Mouse (Mus musculus): ENCODE results near the gene Myrf.
A peak's percentile ranks its signal among the peaks of the same experiment; 100 is the strongest.

Gene Myrf

DNA sequence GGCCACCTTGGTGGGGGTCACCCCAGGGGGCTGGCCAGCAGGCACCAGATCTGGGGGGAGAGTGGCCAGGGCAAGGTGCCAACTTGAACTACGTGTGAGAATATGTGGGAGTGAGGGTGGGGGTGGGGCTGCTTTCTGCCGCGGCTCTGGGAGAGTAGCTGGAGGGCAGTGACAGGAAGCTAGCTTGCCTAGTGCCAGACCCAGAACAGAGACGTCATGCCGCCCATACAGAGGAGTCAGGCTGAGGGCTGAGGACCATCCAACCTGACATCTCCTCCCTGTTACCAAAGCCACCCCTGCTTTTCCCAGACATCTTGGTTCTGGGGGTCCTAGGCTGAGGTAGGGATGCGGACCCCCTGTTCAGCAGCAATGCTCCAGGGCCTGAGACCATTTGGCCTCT, 6.6 kb upstream of the Myrf start:
- DNase-seq, result no peak

DNA sequence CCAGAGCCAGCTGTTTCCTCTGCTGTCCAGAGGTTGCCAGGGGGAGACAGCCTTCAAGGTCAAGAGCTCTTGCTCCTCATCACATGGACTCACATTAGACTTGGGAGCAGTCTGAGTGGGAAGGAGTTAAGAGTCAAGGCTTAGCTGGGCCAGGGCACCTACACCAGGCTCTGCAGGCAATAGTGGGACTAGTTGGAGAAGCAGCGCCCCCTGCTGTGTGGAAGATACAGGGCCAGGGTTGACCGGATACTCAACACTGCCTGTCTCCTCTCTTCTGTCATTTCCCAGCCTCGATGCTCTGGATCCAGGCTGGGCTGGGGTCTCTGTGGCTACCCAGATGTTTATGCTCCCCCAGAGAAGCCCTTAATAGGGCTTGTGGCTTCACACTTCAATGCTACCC, 3.6 kb upstream of the Myrf start:
- DNase-seq, result peak; percentile 30 to 69

DNA sequence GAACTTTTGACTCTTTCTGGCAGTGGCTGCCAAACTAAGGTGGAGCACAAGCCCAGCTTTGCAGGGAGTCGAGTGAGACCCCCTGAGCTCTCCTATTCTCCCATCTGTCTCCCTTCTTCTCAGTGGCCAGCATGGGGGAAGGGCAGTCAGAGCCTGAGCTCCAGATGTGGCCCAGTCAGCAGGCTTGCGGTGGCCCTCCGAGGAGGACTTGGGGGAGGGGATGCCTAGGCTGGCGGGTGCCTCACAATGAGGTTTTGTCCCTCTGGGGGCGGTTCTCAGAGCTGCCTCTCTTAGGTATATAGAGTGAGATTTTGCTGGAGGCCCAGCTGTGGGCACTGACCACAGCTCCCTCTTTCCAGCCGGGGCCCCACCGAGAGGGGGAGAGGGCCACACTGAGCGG, 2.4 kb upstream of the Myrf start:
- no peak for DNase-seq

DNA sequence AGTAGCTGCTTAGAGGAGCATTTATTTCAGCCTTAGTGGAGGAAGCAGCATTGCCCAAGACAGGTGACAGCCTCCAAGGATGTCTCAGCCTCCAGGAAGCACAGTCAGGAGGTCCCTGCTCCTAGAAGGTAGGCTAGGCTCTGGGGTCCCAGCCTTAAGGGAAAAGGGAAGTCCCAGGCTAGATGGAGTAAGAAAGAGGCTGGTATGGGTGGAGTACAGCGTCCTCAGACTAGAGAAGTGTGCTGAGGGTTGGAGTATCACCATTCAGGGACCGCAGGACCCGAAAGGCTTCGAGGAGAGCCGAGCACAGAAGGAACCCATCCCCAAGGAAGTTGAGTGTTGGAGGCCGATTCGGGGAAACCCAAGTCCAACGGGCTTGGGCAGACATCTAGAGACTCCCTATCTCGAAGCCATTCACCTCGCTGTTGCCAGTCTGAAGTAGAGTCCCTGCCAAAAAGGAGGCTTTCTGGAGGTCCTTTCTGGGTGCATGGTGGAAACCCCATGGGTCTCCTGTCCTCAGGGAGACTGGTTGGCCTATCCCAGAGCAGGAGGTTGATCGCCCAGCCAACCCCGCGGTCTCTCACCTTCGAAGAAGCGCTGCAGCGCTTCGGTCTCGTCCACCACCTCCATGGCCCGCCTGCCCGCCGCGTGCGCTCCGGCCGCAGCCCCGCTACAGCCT, 434 bp downstream of the Myrf start:
- DNase-seq, result no peak

DNA sequence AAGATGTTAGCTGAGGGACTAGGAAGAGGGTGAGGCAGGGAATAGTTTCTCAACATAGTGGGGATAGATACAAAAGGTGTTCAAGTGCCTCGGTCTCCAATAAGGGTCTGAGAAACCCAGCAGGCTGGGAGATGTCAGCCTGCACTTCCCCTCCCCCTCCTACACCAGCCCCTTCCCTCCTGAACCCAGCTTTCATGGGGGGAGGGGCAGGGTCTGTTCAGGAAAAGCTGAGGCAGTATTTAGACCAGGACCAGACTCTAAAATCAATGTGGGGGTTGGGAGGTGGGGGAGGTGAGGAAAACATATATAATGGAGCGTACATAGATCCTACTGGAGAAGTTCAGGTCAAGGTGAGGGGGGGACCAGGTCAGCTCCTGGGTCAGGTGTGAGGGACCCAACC, 1.1 kb downstream of the Myrf start:
- no peak for DNase-seq

DNA sequence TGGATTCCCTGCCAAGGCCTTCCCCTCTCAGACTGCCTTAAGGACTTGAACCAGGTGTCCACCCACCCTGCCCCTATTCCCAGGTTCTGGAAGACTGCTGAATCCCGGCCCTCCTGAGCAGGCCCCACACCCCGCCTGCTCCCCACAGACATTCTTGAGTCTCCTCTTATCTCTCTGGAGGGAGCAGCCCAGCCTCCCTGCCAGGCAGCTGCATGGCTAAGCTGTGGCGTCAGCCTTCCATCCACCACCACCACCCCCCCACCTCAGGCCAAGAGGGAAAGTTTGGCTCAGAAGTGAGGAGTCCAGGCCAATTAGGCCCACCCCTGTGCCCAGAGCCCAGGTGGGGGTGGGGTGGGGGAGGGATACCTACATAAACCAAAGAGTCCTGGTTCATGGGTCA, 2.1 kb downstream of the Myrf start:
- DNase-seq, result no peak

DNA sequence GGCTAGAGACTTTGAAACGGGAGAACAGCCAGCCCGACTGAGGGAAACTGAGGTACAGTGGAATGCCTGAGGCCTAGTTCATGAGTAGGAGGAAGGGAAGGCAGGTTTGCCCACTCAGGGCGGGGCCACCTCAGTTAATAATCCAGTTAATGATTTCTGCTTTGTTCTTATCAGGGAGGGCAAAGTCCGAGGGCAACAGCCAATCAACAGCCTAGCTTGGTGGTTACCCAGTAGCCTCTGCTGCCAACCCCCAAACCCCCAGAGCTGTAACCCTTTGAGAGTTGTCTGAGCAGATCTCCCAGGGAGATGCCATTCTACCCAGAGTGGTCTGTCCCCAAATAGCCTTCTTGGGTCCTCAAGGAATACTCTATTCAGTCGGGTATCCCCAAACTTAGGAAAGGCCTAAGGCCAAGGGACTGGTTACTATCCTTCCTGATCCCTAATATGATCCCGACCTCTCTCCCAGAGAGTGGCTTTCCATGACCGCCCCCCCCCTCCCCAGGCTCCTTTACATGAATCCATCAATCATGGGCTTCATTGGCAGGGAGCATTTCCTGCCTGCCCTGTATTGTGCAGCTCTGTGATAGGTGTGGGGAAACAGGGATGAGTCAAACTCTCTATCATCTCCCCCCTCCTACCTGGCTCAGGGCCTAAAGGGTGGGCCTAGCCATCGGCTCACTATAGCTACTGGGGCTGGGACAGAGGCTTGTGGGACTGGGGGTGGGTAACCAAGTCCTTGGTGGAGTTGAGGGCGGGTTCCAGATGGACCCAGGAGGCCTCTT, 4.6 kb downstream of the Myrf start:
- peak; percentile 71 to 76 for DNase-seq

DNA sequence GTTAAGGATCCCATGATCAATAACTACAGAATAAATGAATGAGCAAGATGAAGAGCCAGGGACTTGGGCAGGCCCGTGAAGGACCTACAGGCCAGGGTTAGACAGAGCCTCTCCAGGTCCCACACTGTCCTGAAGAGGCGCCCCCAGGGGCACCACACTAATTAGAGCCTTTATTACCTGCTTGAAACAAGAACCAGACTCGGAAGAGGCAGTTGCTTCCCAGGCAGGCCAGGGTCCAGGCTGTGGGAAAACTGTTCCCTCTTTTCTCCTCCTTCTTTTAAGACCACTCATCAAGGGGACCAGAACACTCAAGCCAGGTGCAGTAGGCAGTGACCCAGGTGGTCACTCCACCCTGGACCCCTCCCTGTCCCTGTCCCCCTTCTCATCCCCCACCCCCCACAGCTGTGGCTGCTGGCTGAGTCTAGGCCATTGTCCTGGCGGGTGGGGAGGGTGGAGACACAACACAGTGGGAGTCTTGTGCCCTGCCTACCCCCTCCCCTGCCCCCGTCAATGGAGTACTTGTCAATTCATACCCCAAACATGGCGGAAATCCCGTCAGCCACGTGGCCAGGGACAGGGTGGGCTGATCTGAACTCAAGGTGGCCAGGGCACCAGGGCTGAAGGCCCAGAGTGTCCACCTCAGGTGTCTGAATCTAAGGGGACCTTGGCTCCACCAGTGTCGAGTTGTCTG, 8.1 kb downstream of the Myrf start:
- DNase-seq, result no peak

DNA sequence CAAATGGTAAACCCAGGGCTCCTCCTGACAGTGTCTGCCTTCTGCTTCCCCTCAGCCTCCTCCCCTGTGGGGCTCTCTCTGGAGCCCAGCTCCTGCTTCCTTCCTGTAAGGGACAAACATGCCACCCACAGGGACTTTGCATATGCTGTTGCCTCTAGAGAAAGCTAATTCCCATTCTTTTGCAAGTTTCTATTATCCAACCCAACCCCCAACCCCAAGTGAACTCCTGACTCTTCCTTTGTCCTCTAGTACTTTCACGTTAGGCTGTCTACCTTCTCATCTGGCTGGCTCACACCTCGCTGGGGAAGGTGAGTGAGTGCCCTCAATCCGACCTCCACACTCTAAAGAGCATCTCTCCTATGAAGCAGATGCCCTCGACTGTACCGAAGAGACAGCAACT, 8.7 kb downstream of the Myrf start:
- no peak for DNase-seq

DNA sequence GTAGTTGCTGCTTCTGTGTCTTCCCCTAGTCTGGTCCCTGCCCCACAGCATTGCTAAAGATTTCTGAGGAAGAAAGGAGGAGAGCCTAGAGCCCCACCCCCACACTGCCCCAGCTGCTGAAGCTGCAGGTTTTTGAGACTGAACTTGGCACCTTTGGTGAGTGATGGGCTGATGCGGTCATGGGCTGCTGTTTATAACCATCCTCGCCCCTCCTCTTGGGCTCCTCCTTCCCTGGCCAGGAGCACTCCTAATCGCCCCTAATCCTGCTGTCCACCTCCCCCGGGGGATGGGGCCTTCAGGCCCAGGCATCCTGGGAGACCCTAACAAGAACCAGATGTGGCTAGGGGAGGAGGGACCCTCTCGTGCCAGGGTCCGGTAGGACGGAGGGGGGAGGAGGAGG, 9.5 kb downstream of the Myrf start:
- peak; percentile 33 to 37 for DNase-seq

DNA sequence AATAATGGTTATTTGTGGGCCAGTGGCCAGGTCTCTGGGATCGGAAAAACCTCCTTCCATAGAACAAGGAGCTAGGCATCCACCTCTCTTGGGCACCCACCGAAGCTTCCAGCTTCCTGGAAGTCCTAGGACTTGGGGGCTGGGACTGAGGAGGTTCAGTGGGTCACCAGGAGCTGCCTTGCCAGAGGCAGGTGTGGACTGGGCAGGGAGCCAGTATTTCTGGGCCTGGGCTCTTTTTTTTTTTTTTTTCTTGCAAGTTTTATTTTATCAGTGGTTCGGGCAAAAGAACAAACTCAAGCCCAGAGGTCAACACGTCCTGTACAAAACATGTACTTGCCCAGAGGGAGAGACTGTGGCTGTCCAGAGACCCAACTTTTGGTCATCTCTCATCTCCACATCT, 14.8 kb downstream of the Myrf start:
- DNase-seq, result peak; percentile 17 to 19

DNA sequence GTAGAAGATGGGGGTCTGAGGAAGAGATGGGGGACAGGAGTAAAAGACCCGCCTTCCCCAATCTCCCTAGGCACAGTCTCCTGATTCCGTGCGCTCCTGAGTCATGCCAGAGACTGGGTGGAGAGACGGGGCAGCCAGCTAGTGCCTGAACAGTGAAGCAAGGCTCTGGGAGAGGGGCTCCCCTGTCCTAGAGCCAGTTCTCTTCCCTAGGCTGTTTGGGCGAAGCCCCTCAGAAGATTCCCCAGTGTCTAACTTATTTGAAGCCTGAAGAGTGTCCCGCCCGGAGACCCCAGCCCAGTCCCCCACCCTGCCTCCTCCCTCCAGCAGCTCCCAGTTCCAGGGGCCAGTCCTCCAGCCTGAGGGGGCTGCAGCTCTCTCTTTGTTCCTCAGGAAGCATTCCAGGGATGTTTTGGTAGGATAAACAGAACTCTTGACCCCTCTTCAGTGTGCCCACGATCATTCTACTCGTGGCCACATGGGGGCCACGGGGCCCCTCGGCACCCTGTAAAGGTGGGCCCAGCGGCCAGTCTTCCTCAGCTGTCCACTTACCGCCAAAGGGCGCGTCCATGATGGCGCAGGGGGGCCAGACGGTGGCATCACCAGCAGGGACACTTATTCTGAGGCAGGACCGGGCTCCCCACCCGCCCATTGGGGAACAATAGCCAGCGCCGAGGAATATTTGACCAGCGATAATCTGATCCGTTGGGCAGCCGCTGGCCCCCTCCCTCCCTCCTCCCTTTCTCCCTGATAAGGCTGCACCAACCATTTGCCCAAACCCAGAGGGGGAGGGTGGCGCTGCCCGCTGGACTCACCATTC, 15.7 kb downstream of the Myrf start:
- no peak for DNase-seq

DNA sequence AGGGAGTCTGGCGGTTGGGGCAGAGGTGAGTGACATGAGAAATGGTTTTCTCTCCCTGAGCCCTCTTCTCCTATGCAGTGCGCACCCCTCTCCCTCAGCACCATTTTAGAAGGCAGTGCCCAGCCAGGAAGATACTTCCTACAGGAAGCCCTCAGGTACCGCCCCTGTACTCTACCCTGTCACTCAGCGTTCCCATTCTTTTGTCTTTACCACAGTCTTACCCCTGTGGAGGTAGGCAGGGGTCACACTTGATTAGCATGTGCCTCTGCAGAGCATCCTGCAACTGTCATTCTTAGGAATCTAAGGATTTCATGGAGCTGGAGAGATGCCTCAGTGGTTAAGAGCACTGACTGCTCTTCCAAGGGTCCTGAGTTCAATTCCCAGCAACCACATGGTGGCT, 17.0 kb downstream of the Myrf start:
- DNase-seq, result no peak

DNA sequence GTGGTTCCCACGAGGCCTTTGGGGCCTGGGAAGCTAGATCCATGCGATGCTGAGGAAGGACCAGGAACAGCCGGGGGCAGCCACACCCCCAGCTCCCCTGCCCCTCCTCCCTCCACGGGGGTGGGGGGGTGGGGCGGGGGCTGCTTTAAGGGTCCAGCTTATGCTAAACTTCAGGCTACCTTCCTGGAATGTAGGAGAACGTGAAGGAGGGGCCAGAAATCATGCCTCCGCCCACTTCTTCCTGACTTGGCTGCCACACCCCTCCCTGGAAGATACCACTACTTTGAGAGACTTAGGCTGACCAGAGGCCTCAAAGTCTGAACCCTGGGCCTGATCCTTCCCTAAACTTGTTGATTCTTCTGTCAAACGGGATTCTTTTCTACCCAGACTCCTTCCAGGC, 17.9 kb downstream of the Myrf start:
- DNase-seq, result no peak

DNA sequence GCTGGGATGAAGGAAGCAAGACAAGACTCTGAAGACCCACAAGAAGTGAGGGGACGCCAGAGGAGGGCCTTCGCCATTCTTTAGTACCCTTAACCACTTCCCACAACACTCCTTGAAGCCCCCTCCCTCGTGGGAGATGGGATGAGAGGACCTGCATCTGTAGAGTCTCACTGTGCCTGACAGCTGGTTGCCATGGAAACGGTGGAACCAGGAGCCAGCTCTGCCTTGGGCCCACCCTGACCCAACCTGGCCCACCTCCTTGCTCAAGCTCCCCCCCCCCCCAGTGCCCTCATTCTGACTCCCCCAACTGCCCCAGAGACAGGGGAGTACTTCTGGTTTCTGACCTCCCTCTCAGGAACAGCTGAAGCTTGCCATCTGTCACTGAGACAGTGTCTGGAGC, 19.0 kb downstream of the Myrf start:
- no peak for DNase-seq

DNA sequence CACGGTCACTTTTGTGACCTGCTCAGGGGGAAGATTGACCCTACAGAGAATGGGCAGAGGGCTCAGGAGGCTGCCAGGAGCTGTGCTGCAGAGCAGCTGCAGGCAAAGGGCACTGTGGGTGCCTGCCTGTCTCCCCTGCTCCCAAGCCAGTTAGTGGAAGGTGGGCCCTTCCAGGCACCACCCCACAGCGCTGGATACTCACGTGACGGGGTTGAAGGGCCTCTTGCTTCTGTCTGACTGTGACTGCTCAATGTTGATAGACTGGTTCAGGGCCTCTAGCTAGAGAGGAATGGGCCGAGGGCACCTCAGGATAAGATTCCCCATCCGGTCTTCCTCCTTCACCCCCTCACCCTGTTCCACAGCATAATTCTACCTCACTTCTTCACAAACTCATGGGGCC, 21.0 kb downstream of the Myrf start:
- no peak for DNase-seq

DNA sequence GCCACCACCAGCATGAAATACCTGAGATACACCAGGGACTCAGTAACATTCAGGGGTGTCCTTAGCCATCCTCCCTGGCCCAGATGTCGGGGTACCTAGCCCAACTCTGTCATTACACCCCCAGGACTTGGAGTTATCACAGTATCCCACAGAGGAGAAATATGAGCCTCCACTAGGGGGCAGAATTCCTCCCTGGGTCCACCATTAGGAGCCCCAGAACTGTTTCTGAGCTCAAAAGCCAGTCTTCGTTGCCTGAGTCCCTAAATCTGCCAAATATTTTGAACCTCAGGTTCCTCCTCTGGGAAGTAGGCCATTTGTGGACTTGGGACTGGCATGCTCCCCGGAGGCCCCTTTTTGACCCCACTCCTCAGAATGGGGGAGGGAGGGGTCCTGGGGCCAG, 21.4 kb downstream of the Myrf start:
- peak; percentile 24 to 42 for DNase-seq

DNA sequence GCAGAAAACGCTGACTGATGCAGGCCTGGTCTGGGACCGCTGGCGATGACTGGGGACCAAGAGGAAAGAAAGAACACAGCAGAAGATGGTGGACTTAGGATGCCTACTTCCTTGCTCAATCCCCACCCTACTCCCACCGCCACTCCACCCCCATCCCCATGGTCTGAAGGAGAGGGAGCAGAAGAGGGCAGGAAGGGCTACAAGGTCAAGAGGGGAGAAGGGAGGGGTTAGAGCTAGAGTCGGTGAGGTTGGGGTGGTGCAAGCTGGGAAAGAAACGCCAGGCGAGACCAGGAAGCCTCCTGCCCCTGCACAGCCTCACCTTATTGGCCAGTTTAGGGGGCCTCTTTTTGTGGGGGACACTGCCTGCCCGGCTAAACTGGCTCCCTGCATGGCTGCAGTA, 24.4 kb downstream of the Myrf start:
- no peak for DNase-seq

DNA sequence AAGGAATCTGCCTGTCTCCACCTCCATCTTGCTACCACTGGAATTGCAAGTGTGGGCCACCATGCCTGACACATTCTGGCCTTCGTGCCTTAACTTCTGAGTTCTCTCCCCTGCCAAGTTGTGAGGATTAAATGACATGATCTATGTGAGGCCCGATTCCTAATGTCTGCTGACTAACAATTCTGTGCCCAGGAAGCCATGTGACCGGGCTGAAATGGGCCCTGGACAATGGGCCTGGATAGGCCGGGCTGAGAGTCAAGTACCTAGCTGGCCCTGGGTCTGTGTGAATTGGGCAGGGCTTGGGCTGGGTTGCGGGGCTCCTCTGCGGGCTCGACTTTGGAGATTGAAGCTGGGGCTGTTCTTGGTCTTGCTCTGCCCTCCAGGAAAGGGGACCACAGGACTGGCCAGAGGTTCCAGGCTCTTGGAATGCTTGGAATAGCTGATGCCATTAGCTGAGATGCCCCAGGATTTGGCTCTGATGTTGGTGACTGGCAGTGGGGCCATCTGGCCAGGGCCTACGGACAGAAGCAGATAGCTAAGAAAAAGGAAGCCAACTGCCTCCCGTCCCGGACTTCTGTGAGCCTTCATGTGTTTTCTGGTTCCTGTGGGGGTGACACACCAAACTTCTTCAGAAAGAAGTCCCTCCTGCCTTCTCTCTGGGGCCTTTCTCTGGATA, 26.6 kb downstream of the Myrf start:
- DNase-seq, result no peak

DNA sequence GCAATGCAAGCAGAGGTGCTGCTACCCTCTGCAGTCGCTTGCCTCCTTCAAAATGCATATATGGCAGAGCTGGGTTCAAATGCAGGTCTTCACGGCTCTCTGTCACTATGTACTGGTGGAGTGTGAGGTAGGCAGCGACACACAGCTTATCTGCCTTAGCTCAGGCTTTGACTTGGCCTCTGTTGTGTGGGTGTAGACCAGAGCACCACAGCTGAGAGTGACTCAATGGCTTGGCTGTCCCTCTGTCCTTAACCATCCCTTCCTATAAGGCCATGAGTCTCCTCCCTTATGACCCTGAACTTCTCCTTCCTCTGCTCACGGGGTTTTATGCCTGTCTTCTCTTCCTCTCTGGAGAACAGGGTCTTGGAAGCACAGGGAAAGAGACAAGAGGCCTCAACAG, 29.7 kb downstream of the Myrf start:
- DNase-seq, result no peak

DNA sequence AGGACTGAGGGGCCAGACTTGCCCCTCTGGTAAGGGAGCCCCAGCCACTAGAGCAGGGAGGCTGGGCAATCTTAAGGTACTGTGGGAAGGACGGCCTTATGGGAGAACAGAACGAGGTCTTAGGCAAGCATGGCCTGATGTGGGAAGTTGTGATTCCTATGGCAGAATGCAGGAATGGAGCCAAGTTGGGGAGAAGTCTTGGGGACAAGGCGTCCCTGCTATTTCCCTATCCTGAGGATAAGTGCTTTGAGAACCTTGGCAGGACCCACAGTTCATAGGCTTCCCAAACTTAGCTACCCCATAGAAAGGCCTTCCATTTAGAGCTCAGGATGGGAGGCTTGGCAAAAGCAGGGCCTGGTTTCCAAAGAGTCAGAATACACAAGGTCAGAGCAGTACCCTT, 31.7 kb downstream of the Myrf start:
- DNase-seq, result no peak

DNA sequence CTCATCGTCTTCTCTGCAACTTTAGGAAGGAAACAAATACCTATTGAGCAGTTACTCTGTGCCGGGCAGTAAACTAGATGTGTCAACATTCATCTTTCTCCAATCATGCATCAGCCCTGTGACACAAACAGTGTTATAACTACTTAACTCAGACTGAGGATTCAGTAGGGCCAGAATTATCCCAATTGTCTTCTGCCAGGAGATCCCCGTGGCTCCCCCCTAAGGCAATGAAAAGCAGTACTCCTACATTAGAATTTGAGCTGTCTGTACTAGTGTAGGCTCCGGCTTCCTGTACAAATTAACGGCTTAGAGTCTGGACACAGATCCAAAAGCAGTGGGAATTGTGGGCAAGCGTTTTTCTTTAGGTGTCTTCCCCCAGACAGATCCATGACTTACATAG, 35.5 kb downstream of the Myrf start:
- DNase-seq, result no peak

DNA sequence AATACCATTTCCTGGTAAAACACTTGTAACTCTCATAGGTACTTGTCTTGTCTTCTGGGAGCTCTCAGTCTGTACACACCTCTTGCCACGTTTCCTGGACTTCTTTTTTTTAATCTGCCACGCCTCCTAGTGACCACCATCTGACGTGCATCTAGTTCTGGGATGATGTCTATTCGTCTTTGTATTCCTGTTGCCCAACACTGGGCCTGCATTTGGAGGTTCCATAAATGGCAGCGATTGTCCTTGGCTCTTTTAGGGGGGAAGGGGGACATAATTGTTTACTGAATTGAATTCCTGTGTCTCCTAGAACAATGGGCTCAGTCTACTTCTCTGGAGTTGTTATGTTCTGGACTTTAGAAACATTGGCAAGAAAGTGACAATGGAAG, 35.9 kb downstream of the Myrf start:
- peak; percentile 54 to 55 for DNase-seq
